Mouse (Mus musculus) layer of hippocampus, postnatal 14 days (tissue): ENCODE data around the gene Dot1l. TPM values are rescaled to one million over a fixed set of nuclear protein-coding genes. Genes with fewer than 3 reads are reported as not detected.

Source experiments
- DNase-seq, 2 experiments: peaks; one replicate each; pipeline ENCODE4 v3.0.0; 2021 to 2022; ENCODE audit warnings: low spot score in 2 of 2, mixed read lengths in 1 of 2
- total RNA-seq, 2 experiments: library from RNA; stranded (reverse); gene quantifications; 2 replicates each; pipeline ENCODE4 v1.2.3; 2021

The Dot1l gene
- total RNA-seq, 2 experiments from 2014 or later = 60.6 to 62.2 TPM

DNA sequence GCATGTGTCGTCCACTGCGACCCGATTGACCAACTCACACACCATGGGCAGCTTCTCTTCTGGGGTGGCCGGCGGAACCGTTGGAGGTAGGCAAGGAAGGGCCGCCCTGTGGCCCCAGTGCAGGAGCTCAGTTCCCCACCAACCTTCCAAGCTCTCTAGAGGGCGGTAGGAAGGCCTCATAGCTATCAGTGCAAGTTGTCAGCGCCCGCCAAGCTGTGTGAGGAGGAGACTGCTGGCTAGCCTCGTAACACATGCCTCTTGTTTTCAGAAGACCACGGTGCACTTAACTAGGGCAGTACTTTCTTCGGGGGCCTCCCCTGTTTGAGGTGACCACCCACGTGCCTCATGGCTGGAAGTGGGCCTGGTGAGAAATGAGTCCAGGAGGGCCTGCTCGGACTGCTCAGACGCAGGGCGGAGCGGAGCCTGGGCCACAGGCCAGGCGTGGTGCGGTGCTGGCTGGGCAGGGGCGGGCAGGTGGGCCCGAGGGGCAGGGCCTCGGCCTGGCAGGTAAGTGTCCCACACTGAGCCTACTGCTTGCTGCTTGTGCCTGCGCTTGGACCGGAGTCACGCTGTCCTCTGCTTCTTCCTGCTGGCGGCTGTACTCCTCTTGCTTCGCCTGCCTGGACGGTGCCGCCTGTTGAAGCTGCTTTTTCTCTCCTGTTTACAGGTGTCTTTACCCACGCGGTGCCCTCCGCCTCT lies 36.6 kb downstream of the Dot1l start:
- DNase-seq = no peak

- DNase-seq = no peak
These were observed 37.4 kb downstream of the Dot1l start for GRCm38 (mm10) chr10:80792175-80793032.

GRCm38 (mm10) chr10:80793033-80793784 lies 38.2 kb downstream of the Dot1l start:
- DNase-seq = no peak

DNA sequence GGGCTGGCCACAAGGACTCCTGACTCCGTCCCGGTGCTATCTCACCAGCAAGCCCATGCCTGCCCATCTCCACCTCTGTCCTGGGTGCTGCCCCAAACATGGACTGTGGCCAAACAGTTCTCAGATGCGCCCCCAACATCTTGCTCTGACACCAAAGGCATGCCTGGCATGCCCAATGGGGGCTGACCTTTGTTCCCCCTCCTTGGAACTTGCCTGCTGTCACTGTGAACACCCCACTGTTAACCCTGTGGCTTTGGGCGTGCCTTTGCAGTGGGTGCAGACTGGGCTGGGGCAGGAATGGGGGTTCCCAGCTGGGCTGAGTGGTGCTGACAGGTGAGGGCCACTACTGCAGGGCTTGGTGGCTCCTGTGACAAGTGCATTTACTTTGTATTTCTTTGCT lies 38.8 kb downstream of the Dot1l start:
- no peak for DNase-seq

GRCm38 (mm10) chr10:80794750-80795149 lies 39.7 kb downstream of the Dot1l start:
- DNase-seq = no peak

DNA sequence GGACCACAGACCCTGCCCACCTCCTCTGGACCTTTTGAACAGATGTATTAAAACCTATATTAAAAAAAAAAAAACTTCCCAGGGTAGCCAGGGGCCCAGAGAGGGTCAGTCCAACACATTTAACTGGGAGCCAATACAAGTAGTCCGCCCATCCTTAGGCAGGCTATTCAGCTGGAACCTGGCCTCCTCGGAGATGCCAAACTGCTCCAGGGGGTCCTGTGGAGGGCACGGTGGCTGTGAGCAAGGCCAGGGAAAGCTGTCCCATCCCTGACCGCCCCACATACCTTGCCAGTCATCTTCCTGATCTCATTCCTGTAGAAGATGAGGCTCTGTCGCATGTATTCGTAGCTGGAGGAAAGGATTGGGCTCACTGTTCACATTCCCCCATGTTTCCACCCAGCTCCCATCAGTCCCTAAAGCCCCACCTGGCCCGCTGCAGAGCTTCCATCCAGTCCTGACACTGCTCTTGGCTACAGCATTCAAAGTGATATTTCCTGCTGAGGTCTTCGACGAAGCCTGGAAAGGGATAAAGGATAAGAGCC lies 41.4 kb downstream of the Dot1l start:
- no peak for DNase-seq

DNA sequence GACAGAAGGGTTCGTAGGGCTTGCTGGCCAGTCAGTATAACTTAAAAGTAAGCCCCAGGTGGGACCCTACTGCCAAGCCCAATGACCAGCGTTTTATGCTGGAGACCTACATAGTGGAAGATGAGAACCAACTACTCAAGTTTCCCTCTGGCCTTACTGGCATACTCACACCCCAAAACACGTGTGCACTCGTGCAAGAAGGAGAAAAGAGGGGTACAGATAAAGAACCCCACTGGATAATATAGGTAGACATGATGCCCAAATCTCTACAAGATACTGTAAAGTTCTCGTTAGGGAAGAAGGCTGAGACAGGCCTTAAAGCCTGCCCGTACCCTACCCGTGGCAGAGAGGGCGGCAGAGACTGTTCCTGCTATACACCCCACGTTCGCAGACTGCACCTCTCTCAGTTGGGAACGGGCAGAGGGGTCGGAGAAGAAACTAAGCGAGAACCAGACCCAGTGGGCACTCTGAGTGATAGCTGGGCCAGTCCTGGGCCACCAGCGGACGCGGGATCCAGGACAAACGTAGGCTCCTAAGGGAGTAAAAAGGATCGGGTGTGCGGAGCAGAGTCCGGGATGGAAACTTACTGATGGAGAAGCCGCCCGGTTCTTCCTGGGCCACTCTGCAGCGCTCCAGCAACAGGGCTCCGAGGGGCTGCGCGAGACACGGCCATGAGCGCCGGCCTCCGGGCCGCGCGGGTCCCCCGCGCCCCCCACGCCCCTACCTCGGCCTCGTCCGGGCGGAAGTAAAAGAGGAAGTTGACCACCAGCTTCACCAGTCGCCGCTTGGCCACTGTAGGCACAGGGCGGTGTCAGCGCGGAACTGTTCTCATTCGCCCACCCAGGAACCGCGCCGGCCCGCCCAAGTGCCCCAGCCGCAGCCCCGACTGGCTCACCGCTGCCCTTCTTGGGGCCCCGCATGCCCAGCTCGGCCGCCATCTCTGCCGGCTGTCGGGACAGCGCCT lies 42.5 kb downstream of the Dot1l start:
- peak in 1 of 2 experiments; percentile 83 for DNase-seq

DNA sequence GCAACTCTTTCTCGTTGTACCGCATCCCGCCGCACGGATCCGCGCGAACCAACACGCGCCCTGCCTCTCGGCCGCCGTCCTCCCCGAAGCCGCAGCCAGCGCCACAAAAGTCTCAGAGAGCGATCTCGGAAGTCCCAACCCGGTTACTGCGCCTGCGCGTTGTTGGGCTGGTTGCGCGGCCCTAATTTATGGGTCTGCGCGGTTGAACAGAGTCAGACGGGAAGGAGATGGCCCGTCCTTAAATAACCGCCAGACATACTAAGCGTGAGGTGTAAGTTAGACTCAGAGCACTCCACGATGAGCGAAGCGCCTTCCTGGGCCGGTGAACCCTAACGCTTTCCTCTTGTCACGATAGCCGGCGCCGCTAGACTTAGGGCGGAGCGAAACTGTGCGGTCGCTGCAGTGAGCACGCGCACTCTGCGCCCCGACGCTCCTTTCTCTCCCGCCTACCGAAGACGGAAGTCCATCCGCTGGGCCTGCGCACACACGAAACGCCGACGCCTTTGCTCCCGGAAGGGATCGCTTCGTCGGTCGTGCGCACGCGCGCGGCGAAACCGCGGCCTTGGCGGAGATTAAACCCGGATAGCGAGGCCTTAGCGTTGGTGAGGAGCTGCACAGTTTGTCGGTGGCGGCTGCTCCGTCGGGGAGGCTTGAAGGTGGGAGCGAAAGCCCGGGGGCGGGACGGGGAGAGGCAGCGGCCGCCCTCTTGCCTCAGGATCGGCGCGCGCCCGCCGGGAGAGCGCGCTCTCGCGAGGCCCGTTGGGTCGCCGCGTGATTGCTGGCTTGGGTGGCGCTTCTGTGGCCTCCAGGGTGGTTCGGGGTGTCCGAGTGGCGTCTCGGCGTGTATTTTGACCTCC lies 43.4 kb downstream of the Dot1l start, which contains the start of the genes Sf3a2 and Plekhj1:
Gene Sf3a2, plus strand, starts transcription at position 49 of the 857 bp plus-strand sequence.
Gene Plekhj1, minus strand, starts transcription at position 477 of the 857 bp plus-strand sequence.
- peak; percentile 97 to 98 for DNase-seq

GRCm38 (mm10) chr10:80799070-80799566 lies 44.1 kb downstream of the Dot1l start:
- DNase-seq = no peak

DNA sequence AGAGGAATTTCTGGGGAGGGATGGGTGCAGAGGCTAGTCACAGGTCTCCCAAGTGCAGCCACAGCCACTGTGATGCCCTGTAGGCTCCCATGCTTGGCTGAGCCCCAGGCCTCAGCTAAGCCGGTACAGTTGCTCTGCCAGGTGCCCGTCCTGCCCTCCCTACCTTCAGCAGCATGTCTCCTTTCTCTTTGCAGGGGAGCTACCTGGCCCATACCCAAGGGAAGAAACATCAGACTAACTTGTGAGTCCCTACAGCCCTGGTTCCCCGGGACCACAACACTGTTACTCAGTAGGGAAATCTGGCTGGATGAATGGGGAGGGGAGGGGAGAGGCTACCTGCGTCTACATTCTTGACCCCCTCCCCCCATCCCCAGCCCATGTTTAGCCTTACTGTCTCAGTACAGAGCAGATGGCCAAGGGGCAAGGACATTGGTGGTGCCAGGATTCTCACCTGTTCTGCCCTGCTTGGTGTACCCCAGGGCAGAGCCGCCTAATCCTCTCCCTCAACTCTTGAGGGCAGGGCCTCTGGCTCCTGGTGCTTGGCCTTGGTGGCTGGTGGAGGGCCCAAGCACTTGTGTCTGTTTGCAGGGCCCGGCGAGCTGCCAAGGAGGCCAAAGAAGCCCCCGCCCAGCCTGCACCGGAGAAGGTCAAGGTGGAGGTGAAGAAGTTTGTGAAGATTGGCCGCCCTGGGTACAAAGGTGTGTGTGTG lies 47.4 kb downstream of the Dot1l start:
- DNase-seq = no peak

DNA sequence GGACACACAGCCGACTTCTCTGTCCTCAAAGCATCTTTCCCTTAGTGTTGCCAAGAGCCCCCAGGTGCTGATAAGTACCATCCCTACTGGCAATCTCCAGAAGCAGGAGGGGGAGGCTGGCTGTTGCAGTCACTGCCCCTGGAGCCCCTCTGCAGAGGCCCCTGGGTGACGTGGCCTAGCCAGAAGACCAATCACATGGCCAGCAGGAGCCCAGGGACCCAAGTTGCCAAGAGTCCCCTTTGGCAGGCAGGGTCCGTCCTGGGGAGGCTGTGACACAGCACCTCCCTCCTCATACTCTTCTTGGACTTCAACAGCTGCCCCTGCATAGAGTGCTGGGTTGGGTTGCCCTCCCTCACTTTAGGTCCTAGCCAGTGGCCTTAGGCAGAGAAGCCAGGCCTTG lies 48.0 kb downstream of the Dot1l start:
- no peak for DNase-seq

DNA sequence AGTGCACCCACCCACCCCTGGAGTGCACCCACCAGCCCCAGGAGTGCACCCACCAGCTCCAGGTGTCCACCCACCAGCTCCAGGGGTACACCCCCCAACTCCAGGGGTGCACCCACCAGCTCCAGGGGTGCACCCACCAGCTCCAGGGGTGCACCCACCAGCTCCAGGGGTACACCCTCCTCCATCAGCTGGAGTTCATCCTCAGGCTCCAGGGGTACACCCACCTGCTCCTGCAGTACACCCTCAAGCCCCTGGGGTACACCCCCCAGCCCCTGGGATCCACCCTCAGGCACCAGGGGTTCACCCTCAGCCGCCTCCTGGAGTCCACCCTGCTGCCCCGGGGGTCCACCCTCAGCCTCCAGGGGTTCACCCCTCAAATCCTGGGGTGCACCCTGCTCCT lies 49.3 kb downstream of the Dot1l start:
- DNase-seq = no peak

- no peak for DNase-seq
These were observed 49.9 kb downstream of the Dot1l start, which contains the start of gene Amh for GRCm38 (mm10) chr10:80804916-80805315. Gene Amh (plus strand): TSS chr10:80805243.

DNA sequence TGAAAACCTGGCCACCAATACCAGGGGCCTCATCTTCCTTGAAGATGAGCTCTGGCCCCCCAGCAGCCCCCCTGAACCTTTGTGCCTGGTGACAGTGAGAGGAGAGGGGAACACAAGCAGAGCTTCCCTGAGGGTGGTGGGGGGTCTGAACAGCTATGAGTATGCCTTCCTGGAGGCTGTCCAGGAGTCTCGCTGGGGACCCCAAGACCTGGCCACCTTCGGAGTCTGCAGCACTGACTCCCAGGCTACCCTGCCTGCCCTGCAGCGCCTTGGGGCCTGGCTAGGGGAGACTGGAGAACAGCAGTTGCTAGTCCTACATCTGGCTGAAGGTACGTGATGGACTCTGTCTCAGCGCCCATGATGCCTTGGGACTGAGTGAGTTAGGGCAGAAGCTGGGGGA lies 50.3 kb downstream of the Dot1l start:
- DNase-seq = no peak

DNA sequence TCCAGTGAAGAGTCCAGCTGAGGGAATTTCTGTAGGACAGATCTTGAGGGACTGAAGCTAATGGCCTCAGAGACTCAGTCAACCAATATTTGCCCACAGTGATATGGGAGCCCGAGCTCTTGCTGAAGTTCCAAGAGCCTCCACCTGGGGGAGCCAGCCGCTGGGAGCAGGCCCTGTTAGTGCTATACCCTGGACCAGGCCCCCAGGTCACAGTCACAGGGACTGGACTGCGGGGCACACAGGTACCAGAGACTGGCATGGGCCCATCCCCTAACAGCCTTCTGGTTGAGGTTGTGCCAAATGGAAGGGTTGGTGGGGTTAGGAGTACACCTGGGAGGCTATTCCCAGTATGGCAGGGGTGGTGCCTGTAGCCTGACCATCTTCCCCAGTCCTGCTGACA lies 50.9 kb downstream of the Dot1l start:
- peak; percentile 72 to 75 for DNase-seq

DNA sequence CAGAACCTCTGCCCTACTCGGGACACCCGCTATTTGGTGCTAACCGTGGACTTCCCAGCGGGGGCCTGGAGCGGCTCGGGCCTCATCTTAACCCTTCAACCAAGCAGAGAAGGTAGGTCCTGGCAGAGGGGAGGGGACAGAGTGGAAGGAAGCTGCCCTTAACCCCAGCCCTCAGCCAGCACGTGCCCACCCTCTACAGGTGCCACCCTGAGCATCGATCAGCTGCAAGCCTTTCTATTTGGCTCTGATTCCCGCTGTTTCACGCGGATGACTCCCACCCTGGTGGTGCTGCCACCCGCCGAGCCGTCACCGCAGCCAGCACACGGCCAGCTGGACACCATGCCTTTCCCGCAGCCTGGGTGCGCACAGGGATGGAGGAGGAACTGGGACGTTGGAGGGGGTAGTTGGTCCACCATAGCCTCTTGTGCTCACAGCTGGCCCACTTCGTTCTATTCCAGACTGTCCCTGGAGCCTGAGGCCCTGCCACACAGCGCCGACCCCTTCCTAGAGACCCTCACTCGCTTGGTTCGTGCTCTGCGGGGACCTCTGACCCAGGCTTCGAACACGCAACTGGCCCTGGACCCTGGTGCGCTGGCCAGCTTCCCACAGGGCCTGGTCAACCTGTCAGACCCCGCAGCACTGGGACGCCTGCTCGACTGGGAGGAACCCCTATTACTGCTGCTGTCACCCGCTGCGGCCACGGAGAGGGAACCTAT lies 51.5 kb downstream of the Dot1l start:
- DNase-seq = no peak

DNA sequence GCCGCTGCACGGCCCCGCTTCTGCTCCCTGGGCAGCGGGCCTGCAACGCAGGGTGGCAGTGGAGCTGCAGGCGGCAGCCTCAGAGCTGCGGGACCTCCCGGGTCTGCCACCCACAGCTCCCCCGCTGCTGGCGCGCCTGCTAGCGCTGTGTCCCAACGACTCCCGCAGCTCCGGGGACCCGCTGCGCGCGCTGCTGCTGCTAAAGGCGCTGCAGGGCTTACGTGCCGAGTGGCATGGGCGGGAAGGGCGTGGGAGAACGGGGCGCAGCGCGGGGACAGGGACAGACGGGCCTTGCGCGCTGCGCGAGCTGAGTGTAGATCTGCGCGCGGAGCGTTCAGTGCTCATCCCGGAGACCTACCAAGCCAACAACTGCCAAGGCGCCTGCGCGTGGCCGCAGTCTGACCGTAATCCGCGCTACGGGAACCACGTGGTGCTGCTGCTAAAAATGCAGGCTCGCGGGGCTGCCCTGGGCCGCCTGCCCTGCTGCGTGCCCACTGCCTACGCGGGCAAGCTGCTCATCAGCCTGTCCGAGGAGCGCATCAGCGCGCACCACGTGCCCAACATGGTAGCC lies 52.1 kb downstream of the Dot1l start:
- peak; percentile 87 to 89 for DNase-seq
